Mouse (Mus musculus) lung, postnatal 0 days (tissue): ENCODE results near the gene Cplx3.

Experiments
- CTCF ChIP-seq: IDR thresholded peaks from 2 replicates; pipeline ENCODE4 v1.5.1; 2016; ENCODE audit warnings: antibody characterized with exemption, mild to moderate bottlenecking
- EP300 ChIP-seq: IDR thresholded peaks from 2 replicates; pipeline ENCODE4 v1.6.1; 2016; ENCODE audit warnings: antibody characterized with exemption, mild to moderate bottlenecking, control low read depth

DNA sequence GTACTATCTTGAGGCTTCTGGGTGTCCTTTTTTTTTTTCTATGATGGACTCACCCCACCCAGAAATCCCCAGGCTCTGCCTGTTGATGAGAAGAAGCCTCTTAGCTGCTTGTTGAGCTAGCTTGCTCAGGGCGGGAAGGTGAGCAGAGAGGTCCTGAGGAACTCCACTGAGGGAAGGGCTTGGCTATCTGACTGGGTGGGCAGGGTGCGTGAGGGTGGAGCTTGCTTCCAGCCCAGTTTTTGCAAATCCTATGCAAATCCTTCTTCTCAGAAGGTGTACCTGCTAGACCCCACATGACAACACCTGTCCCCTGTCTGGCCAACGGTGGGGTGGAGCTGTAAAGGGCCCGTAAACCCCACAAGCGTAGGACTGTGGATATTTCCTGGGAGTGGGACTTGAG lies 47.2 kb upstream of the Cplx3 start, which contains the start of gene Csk:
- TF ChIP-seq EP300 (no peak), CTCF (no peak)
